Mouse (Mus musculus) ZHBTc4 (cell line): Measurements from ENCODE around the gene Ugp2.
A peak's percentile ranks its signal among the peaks of the same experiment; 100 is the strongest.
"Not testable (repeated sequence)": the region's sequence is repeated elsewhere in the genome, so short reads cannot be mapped to it uniquely, and the experiment has no call there.

Source experiments
- DNase-seq: peaks from one replicate; pipeline ENCODE4 v3.0.0-alpha.2; 2011; ENCODE audit warnings: low read depth, low spot score

The Ugp2 gene

GRCm38 (mm10) chr11:21332639-21333295 is 38.2 kb downstream of the Ugp2 start:
- DNase-seq, result no peak

GRCm38 (mm10) chr11:21328141-21328540 is 42.9 kb downstream of the Ugp2 start:
- no peak for DNase-seq

GRCm38 (mm10) chr11:21327486-21327885 is 43.5 kb downstream of the Ugp2 start:
- DNase-seq, result no peak

- peak; percentile 48 for DNase-seq
Measured at GRCm38 (mm10) chr11:21326770-21327169, 44.2 kb downstream of the Ugp2 start.

GRCm38 (mm10) chr11:21325781-21326180 is 45.2 kb downstream of the Ugp2 start:
- DNase-seq, result no peak

- DNase-seq, result peak; percentile 49
Measured at GRCm38 (mm10) chr11:21322349-21322748, 48.7 kb downstream of the Ugp2 start.

GRCm38 (mm10) chr11:21321577-21321976 is 49.4 kb downstream of the Ugp2 start:
- no peak for DNase-seq

- DNase-seq, result no peak
Measured at GRCm38 (mm10) chr11:21313922-21314657, 56.9 kb downstream of the Ugp2 start.

GRCm38 (mm10) chr11:21309516-21309915 is 61.5 kb downstream of the Ugp2 start:
- DNase-seq, result no peak

- DNase-seq, result peak; percentile 26
Measured at GRCm38 (mm10) chr11:21308119-21308518, 62.9 kb downstream of the Ugp2 start.

GRCm38 (mm10) chr11:21307078-21307668 is 63.8 kb downstream of the Ugp2 start:
- DNase-seq, result no peak

GRCm38 (mm10) chr11:21303619-21304018 is 67.4 kb downstream of the Ugp2 start:
- no peak for DNase-seq

- DNase-seq, result no peak
Measured at GRCm38 (mm10) chr11:21295486-21295885, 75.5 kb downstream of the Ugp2 start.

- DNase-seq, result not testable (repeated sequence)
Measured at GRCm38 (mm10) chr11:21288153-21288552, 82.8 kb downstream of the Ugp2 start.

GRCm38 (mm10) chr11:21286391-21286790 is 84.6 kb downstream of the Ugp2 start:
- DNase-seq, result no peak

GRCm38 (mm10) chr11:21276151-21276550 is 94.8 kb downstream of the Ugp2 start:
- no peak for DNase-seq
